Mouse (Mus musculus) induced T-regulatory cell, adult 2 months (primary cell): ENCODE data around the gene Plcxd3.
"Not testable (repeated sequence)": the region's sequence is repeated elsewhere in the genome, so short reads cannot be mapped to it uniquely, and the experiment has no call there.

Experiments used
- DNase-seq: peaks from one replicate; pipeline ENCODE4 v3.0.0-alpha.2; 2012; ENCODE audit warnings: low read depth

Gene Plcxd3

GRCm38 (mm10) chr15:4559121-4559520 is 183.8 kb downstream of the Plcxd3 start:
- DNase-seq = no peak

GRCm38 (mm10) chr15:4561431-4561970 is 186.2 kb downstream of the Plcxd3 start:
- DNase-seq = no peak

GRCm38 (mm10) chr15:4595521-4595920 is 220.2 kb downstream of the Plcxd3 start:
- DNase-seq = not testable (repeated sequence)

GRCm38 (mm10) chr15:4598661-4599060 is 223.4 kb downstream of the Plcxd3 start:
- DNase-seq = not testable (repeated sequence)

- not testable (repeated sequence) for DNase-seq
Measured at GRCm38 (mm10) chr15:4599331-4599730, 224.0 kb downstream of the Plcxd3 start.

- DNase-seq = no peak
Measured at GRCm38 (mm10) chr15:4605630-4606029, 230.3 kb downstream of the Plcxd3 start.
